Mouse (Mus musculus): ENCODE data around the gene Acrbp. TPM values are rescaled to one million over a fixed set of nuclear protein-coding genes. Genes with fewer than 3 reads are reported as not detected.

The Acrbp gene
- polyA plus RNA-seq, 1 experiment from 2014 or later = 2.6 TPM

- 0 out of 2 replicates have a peak, but pooled peaks cover 4% of the 10 kb centered on the region for H3K36me3 ChIP-seq (ENCODE audit: control insufficient read depth, insufficient read depth, low read length)
- DNase-seq (ENCODE audit: low spot score) (no peak), ATAC-seq (ENCODE audit: low FRiP score, low TSS enrichment) (no peak)
- no peaks in the 10 kb centered on the region for H3K9me3 ChIP-seq (ENCODE audit: control insufficient read depth, low read length)
- WGBS = 37% methylated on average over 3 of the region's 3 CpGs
- no peak overlapping the region for H3K9ac ChIP-seq (ENCODE audit: low read length)
- H3K27ac ChIP-seq (replicated peaks) = peak overlapping the region; percentile 96; the same call in 1 of the 2 replicates
- peaks cover 23% of the 10 kb centered on the region; the same call in 1 of the 2 replicates for H3K4me1 ChIP-seq (replicated peaks; ENCODE audit: control insufficient read depth, insufficient read depth)
- no peak overlapping the region for H3K4me2 ChIP-seq (replicated peaks; ENCODE audit: low read depth)
- H3K27me3 ChIP-seq (ENCODE audit: control insufficient read depth, insufficient read depth, low read length) = no peaks in the 10 kb centered on the region
- H3K4me3 ChIP-seq (ENCODE audit: low read depth, low read length) = no peak overlapping the region
- TF ChIP-seq CTCF (IDR thresholded peaks at IDR 0.05; ENCODE audit: low read depth) (no peak), EP300 (optimal IDR thresholded peaks at IDR 0.05) (no peak)
Measured at GRCm38 (mm10) chr6:125094843-125095242, 45.4 kb downstream of the Acrbp start.

- WGBS = 3% methylated on average over 36 of the region's 45 CpGs
- Histone ChIP-seq H3K9me3 (ENCODE audit: control insufficient read depth, low read length) (no peaks in the 10 kb centered on the region), H3K27ac (replicated peaks) (peak within 1 kb of the TSS; percentile 96), H3K9ac (ENCODE audit: low read length) (peak within 1 kb of the TSS; percentile 88), H3K36me3 (ENCODE audit: control insufficient read depth, insufficient read depth, low read length) (0 out of 2 replicates have a peak, but pooled peaks cover 4% of the 10 kb centered on the region), H3K4me2 (replicated peaks; ENCODE audit: low read depth) (peak within 1 kb of the TSS; percentile 89), H3K27me3 (ENCODE audit: control insufficient read depth, insufficient read depth, low read length) (no peaks in the 10 kb centered on the region), H3K4me3 (ENCODE audit: low read depth, low read length) (peak within 1 kb of the TSS; percentile 90), H3K4me1 (replicated peaks; ENCODE audit: control insufficient read depth, insufficient read depth) (peaks cover 21% of the 10 kb centered on the region; the same call in 1 of the 2 replicates)
- DNase-seq (ENCODE audit: low spot score) = peak; percentile 97
- ATAC-seq (ENCODE audit: low FRiP score, low TSS enrichment) = peak; percentile 78
- TF ChIP-seq EP300 (optimal IDR thresholded peaks at IDR 0.05) = peak; percentile 58
- no peak for TF ChIP-seq CTCF (IDR thresholded peaks at IDR 0.05; ENCODE audit: low read depth)
Measured at GRCm38 (mm10) chr6:125095391-125096278, 46.1 kb downstream of the Acrbp start, which contains the start of gene Chd4. TSS of gene Chd4 (plus strand) at chr6:125095981.

- Histone ChIP-seq H3K4me3 (ENCODE audit: low read depth, low read length) (peak overlapping the region; percentile 90), H3K9me3 (ENCODE audit: control insufficient read depth, low read length) (no peaks in the 10 kb centered on the region), H3K27me3 (ENCODE audit: control insufficient read depth, insufficient read depth, low read length) (no peaks in the 10 kb centered on the region), H3K36me3 (ENCODE audit: control insufficient read depth, insufficient read depth, low read length) (peaks cover 4% of the 10 kb centered on the region), H3K4me2 (replicated peaks; ENCODE audit: low read depth) (peak overlapping the region; percentile 89), H3K9ac (ENCODE audit: low read length) (peak overlapping the region; percentile 88), H3K4me1 (replicated peaks; ENCODE audit: control insufficient read depth, insufficient read depth) (peaks cover 21% of the 10 kb centered on the region; the same call in 1 of the 2 replicates), H3K27ac (replicated peaks) (peak overlapping the region; percentile 96)
- WGBS = 0% methylated on average over 9 of the region's 32 CpGs
- DNase-seq (ENCODE audit: low spot score) (no peak), ATAC-seq (ENCODE audit: low FRiP score, low TSS enrichment) (peak; percentile 22)
- TF ChIP-seq CTCF (IDR thresholded peaks at IDR 0.05; ENCODE audit: low read depth) (no peak), EP300 (optimal IDR thresholded peaks at IDR 0.05) (no peak)
Measured at GRCm38 (mm10) chr6:125096279-125096596, 46.7 kb downstream of the Acrbp start.

- H3K9ac ChIP-seq (ENCODE audit: low read length) = peak overlapping the region; percentile 88
- H3K27me3 ChIP-seq (ENCODE audit: control insufficient read depth, insufficient read depth, low read length) = no peaks in the 10 kb centered on the region
- WGBS = under 1% methylated on average over 32 of the region's 44 CpGs
- peak overlapping the region; percentile 96 for H3K27ac ChIP-seq (replicated peaks)
- DNase-seq (ENCODE audit: low spot score) = peak; percentile 64
- no peaks in the 10 kb centered on the region for H3K9me3 ChIP-seq (ENCODE audit: control insufficient read depth, low read length)
- TF ChIP-seq EP300 (optimal IDR thresholded peaks at IDR 0.05) = no peak
- no peak for TF ChIP-seq CTCF (IDR thresholded peaks at IDR 0.05; ENCODE audit: low read depth)
- peak overlapping the region; percentile 90 for H3K4me3 ChIP-seq (ENCODE audit: low read depth, low read length)
- H3K36me3 ChIP-seq (ENCODE audit: control insufficient read depth, insufficient read depth, low read length) = peaks cover 9% of the 10 kb centered on the region
- H3K4me1 ChIP-seq (replicated peaks; ENCODE audit: control insufficient read depth, insufficient read depth) = peaks cover 21% of the 10 kb centered on the region; the same call in 1 of the 2 replicates
- peak; percentile 51 for ATAC-seq (ENCODE audit: low FRiP score, low TSS enrichment)
- peak overlapping the region; percentile 89 for H3K4me2 ChIP-seq (replicated peaks; ENCODE audit: low read depth)
Measured at GRCm38 (mm10) chr6:125096597-125097345, 47.3 kb downstream of the Acrbp start.

GRCm38 (mm10) chr6:125097346-125097689 lies 47.8 kb downstream of the Acrbp start:
- Histone ChIP-seq H3K4me3 (ENCODE audit: low read depth, low read length) (peak overlapping the region; percentile 90), H3K4me2 (replicated peaks; ENCODE audit: low read depth) (peak overlapping the region; percentile 89), H3K27ac (replicated peaks) (peak overlapping the region; percentile 96), H3K9ac (ENCODE audit: low read length) (peak overlapping the region; percentile 88), H3K36me3 (ENCODE audit: control insufficient read depth, insufficient read depth, low read length) (peaks cover 14% of the 10 kb centered on the region), H3K27me3 (ENCODE audit: control insufficient read depth, insufficient read depth, low read length) (no peaks in the 10 kb centered on the region), H3K9me3 (ENCODE audit: control insufficient read depth, low read length) (no peaks in the 10 kb centered on the region), H3K4me1 (replicated peaks; ENCODE audit: control insufficient read depth, insufficient read depth) (peaks cover 21% of the 10 kb centered on the region; the same call in 1 of the 2 replicates)
- DNase-seq (ENCODE audit: low spot score) (peak; percentile 45), ATAC-seq (ENCODE audit: low FRiP score, low TSS enrichment) (no peak; the same call in 1 of the 2 replicates)
- TF ChIP-seq EP300 (optimal IDR thresholded peaks at IDR 0.05) (no peak), CTCF (IDR thresholded peaks at IDR 0.05; ENCODE audit: low read depth) (0 out of 2 replicates have a peak, but pooled peaks have one; percentile 21)
- under 1% methylated on average over 12 of the region's 12 CpGs for WGBS

Measured in stomach, postnatal 0 days (tissue).